Mouse (Mus musculus): ENCODE measurements at regions not wholly inside any gene's neighbourhood (a gene's known extent, or its start where the extent isn't known, plus 50 kb on each side); places are given as distances from the start of the nearest gene placed in this dataset.

DNA sequence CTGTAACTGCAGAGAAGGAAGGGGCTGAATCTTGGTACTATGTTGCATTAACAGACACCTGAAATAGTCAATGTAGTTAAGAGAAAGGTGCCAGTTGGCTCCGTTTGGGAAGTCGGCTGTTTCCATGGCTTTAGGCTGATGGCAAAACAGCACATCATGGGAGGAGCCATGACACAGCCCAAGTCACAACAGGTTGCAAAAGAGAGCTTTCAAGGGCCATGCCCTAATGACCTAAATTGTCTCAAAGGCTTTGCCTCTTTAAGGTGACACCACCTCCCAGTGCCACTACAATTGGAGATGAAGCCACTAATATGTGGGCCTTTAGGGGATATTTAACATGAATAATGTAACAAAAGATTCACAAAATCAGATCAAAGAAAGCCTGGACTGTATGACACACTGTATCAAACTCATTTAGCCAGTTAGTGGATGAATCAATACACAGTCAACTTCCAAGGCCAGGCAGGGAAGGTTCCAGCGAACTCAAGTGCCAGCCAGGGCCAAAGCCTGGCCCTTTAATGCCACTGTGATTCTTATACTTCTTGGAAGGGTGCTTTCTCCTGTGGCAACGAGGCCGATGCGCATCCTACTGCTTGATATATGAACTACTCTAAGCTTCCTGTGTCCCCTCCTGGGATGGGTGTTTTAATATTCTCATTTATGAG lies 167.5 kb upstream of the Stt3b start:
- Histone ChIP-seq H3K4me3 (replicated peaks; ENCODE audit: low read length) (no peak overlapping the region), H3K36me3 (ENCODE audit: insufficient read depth, low read length) (no peaks in the 10 kb centered on the region), H3K9me3 (ENCODE audit: low read length) (no peaks in the 10 kb centered on the region), H3K4me1 (replicated peaks; ENCODE audit: low read depth, low read length) (no peaks in the 10 kb centered on the region), H3K27me3 (ENCODE audit: insufficient read depth, low read length) (no peaks in the 10 kb centered on the region)
- TF ChIP-seq POU5F1 (IDR thresholded peaks at IDR 0.05; ENCODE audit: borderline replicate concordance, low read length) (no peak), CTCF (conservative IDR thresholded peaks at IDR 0.05; ENCODE audit: low read length) (no peak), NANOG (IDR thresholded peaks at IDR 0.05; ENCODE audit: borderline replicate concordance, low read length) (no peak)

GRCm38 (mm10) chr9:115478946-115479345 lies 168.7 kb upstream of the Stt3b start:
- TF ChIP-seq CTCF (conservative IDR thresholded peaks at IDR 0.05; ENCODE audit: low read length) = no peak
- TF ChIP-seq POU5F1 (IDR thresholded peaks at IDR 0.05; ENCODE audit: borderline replicate concordance, low read length) = no peak
- no peak for TF ChIP-seq NANOG (IDR thresholded peaks at IDR 0.05; ENCODE audit: borderline replicate concordance, low read length)
- Histone ChIP-seq H3K27me3 (ENCODE audit: insufficient read depth, low read length) (no peaks in the 10 kb centered on the region), H3K4me3 (replicated peaks; ENCODE audit: low read length) (no peak overlapping the region), H3K36me3 (ENCODE audit: insufficient read depth, low read length) (no peaks in the 10 kb centered on the region), H3K9me3 (ENCODE audit: low read length) (no peaks in the 10 kb centered on the region), H3K4me1 (replicated peaks; ENCODE audit: low read depth, low read length) (no peaks in the 10 kb centered on the region)

GRCm38 (mm10) chr9:115481176-115481575 lies 171.0 kb upstream of the Stt3b start:
- TF ChIP-seq CTCF (conservative IDR thresholded peaks at IDR 0.05; ENCODE audit: low read length) (no peak), NANOG (IDR thresholded peaks at IDR 0.05; ENCODE audit: borderline replicate concordance, low read length) (no peak), POU5F1 (IDR thresholded peaks at IDR 0.05; ENCODE audit: borderline replicate concordance, low read length) (no peak)
- Histone ChIP-seq H3K4me3 (replicated peaks; ENCODE audit: low read length) (no peak overlapping the region), H3K27me3 (ENCODE audit: insufficient read depth, low read length) (no peaks in the 10 kb centered on the region)

DNA sequence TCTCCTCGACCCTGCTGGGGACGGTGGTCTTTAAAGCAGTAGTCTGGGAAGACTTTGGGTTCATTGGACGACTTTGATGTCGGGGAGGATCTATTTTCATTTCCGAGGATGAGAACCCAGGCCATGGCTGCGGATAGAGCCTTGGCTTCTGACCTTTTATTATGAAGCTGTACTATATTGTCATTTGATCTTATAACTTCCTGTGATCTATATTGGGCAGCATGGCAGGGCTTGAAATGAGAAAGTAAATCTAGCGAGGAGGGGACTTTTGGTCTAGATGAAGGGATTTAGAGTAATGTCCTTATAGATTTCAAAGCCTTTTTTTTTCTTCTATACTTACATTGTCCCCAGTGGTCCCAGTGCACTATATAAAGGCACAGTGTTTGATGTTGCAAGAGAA lies 172.8 kb upstream of the Stt3b start:
- TF ChIP-seq POU5F1 (IDR thresholded peaks at IDR 0.05; ENCODE audit: borderline replicate concordance, low read length) (no peak), NANOG (IDR thresholded peaks at IDR 0.05; ENCODE audit: borderline replicate concordance, low read length) (no peak), CTCF (conservative IDR thresholded peaks at IDR 0.05; ENCODE audit: low read length) (no peak)
- Histone ChIP-seq H3K36me3 (ENCODE audit: insufficient read depth, low read length) (no peaks in the 10 kb centered on the region), H3K4me3 (replicated peaks; ENCODE audit: low read length) (no peak overlapping the region), H3K27me3 (ENCODE audit: insufficient read depth, low read length) (no peaks in the 10 kb centered on the region), H3K4me1 (replicated peaks; ENCODE audit: low read depth, low read length) (no peaks in the 10 kb centered on the region), H3K9me3 (ENCODE audit: low read length) (no peaks in the 10 kb centered on the region)

More at GRCm38 (mm10) chr9:115481176-115481575, 171.0 kb upstream of the Stt3b start:
- no peaks in the 10 kb centered on the region for H3K9me3 ChIP-seq (ENCODE audit: low read length)
- no peaks in the 10 kb centered on the region for H3K36me3 ChIP-seq (ENCODE audit: insufficient read depth, low read length)
- no peaks in the 10 kb centered on the region for H3K4me1 ChIP-seq (replicated peaks; ENCODE audit: low read depth, low read length)

DNA sequence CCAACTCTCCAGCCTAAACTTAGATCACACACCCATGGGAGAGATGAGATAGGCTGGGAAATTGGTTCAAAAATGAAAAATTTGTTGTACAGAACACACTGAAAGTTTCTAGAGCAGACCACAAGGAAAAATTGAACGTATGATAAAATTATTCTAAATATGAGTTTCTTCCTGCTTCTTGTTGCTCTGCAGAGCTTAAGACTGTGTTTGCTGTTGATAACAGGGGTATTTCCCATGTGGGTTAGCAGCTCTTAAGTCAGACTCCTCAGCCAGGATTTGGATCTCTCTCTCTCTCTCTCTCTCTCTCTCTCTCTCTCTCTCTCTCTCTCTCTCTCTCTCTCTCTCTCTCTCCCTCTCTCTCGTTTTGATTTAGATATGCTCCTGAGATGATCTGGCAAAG lies 173.5 kb upstream of the Stt3b start:
- no peaks in the 10 kb centered on the region for H3K9me3 ChIP-seq (ENCODE audit: low read length)
- no peak overlapping the region for H3K4me3 ChIP-seq (replicated peaks; ENCODE audit: low read length)

DNA sequence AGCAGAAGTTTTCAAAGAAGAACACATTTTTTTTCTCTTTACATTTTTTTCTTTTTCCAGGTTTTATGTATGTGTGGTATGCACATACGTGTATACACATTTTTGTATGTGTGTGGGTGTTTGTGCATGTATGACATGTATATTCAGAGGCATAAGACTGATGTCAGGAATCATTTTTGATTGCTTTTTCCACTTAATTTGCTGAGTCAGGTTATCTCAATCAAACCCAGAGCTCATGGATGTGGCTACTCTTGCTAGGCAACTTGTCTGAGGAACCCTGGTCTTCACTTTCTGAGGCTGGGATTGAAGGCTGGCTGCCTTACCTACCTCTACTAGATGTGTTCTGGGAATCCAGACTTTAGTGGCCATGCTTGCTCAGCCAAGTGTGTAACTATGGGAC lies 174.2 kb upstream of the Stt3b start:
- H3K4me3 ChIP-seq (replicated peaks; ENCODE audit: low read length) = no peak overlapping the region
- TF ChIP-seq POU5F1 (IDR thresholded peaks at IDR 0.05; ENCODE audit: borderline replicate concordance, low read length) (no peak), CTCF (conservative IDR thresholded peaks at IDR 0.05; ENCODE audit: low read length) (no peak), NANOG (IDR thresholded peaks at IDR 0.05; ENCODE audit: borderline replicate concordance, low read length) (no peak)
- no peaks in the 10 kb centered on the region for H3K36me3 ChIP-seq (ENCODE audit: insufficient read depth, low read length)
- H3K4me1 ChIP-seq (replicated peaks; ENCODE audit: low read depth, low read length) = no peaks in the 10 kb centered on the region
- H3K27me3 ChIP-seq (ENCODE audit: insufficient read depth, low read length) = no peaks in the 10 kb centered on the region
- no peaks in the 10 kb centered on the region for H3K9me3 ChIP-seq (ENCODE audit: low read length)

More for the DNA sequence above, 173.5 kb upstream of the Stt3b start:
- Histone ChIP-seq H3K27me3 (ENCODE audit: insufficient read depth, low read length) (no peaks in the 10 kb centered on the region), H3K4me1 (replicated peaks; ENCODE audit: low read depth, low read length) (no peaks in the 10 kb centered on the region), H3K36me3 (ENCODE audit: insufficient read depth, low read length) (no peaks in the 10 kb centered on the region)
- TF ChIP-seq CTCF (conservative IDR thresholded peaks at IDR 0.05; ENCODE audit: low read length) = no peak
- no peak for TF ChIP-seq NANOG (IDR thresholded peaks at IDR 0.05; ENCODE audit: borderline replicate concordance, low read length)
- TF ChIP-seq POU5F1 (IDR thresholded peaks at IDR 0.05; ENCODE audit: borderline replicate concordance, low read length) = no peak

DNA sequence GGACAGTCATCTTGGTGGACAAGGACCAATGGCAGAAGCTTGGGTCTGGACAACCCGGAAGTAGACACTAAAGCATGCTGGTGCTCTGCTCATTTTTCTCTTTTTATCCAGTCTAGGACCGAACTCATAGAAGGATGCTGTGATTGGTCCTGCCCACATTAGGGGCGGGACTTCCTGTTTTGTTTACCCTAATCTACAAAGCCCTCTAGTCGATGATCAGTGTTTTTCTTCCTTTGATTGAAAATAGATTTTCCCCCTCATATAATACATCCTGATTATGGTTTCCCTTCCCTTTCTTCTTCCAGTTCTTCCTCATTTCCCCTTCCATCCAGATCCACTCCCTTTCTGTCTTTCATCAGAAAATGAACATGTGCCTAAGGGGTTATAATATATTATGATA lies 175.0 kb upstream of the Stt3b start:
- Histone ChIP-seq H3K4me1 (replicated peaks; ENCODE audit: low read depth, low read length) (no peaks in the 10 kb centered on the region), H3K4me3 (replicated peaks; ENCODE audit: low read length) (no peak overlapping the region), H3K9me3 (ENCODE audit: low read length) (no peaks in the 10 kb centered on the region), H3K36me3 (ENCODE audit: insufficient read depth, low read length) (no peaks in the 10 kb centered on the region), H3K27me3 (ENCODE audit: insufficient read depth, low read length) (no peaks in the 10 kb centered on the region)
- TF ChIP-seq POU5F1 (IDR thresholded peaks at IDR 0.05; ENCODE audit: borderline replicate concordance, low read length) (no peak), NANOG (IDR thresholded peaks at IDR 0.05; ENCODE audit: borderline replicate concordance, low read length) (no peak), CTCF (conservative IDR thresholded peaks at IDR 0.05; ENCODE audit: low read length) (no peak)

DNA sequence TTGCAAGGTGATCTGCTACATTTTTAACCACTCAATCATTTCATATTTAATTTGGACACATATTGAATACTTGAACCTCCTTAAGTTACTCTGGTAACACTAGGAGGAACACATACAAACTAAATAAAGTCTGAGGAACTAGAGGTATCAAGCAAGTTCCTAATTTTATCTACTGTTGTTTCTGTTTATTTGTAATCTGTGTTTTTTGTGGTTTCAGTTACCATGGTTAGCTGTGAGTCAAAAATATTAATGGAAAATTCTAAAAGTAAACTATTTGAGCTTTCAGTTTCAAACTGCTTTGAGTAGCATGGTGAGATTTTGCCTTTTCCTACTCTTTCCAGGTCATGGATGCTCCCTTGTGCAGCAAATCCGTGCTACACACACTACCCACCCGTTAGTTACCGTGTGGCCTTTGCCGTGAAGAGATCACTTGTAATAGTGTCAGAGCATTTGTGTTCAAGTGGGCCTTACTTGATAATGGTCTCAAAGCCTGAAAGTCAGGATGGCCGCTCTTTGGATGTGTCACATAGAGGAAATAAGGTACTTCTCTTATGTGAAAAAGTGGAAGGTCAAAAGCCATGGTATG lies 177.0 kb upstream of the Stt3b start:
- no peaks in the 10 kb centered on the region for H3K36me3 ChIP-seq (ENCODE audit: insufficient read depth, low read length)
- no peak for TF ChIP-seq NANOG (IDR thresholded peaks at IDR 0.05; ENCODE audit: borderline replicate concordance, low read length)
- no peak for TF ChIP-seq POU5F1 (IDR thresholded peaks at IDR 0.05; ENCODE audit: borderline replicate concordance, low read length)
- no peak for TF ChIP-seq CTCF (conservative IDR thresholded peaks at IDR 0.05; ENCODE audit: low read length)
- no peaks in the 10 kb centered on the region; the same call in 1 of the 2 replicates for H3K27me3 ChIP-seq (ENCODE audit: insufficient read depth, low read length)
- no peaks in the 10 kb centered on the region for H3K9me3 ChIP-seq (ENCODE audit: low read length)
- no peak overlapping the region for H3K4me3 ChIP-seq (replicated peaks; ENCODE audit: low read length)
- no peaks in the 10 kb centered on the region for H3K4me1 ChIP-seq (replicated peaks; ENCODE audit: low read depth, low read length)
